ENCODE assay signal across 20 mouse cellular contexts in the genomic region with DNA sequence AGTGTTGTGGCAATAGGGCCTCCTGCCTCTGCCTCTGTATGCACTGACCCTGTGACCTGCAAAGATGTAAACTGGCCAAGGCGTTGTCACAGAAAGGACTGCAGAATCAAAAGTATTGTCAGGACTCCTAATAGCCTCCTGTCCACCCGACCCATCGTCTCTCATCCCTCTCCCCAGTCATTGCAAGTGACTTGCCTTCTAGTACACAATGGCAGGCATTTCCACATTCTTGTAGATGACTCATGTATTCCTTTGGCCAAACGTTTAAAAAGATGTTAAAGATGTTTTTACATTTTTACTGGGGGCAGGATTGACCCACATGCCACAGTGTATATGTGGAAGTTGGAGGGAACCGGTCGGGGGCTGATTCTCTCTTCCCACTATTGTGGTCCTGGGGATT. TPM values are rescaled to one million over a fixed set of nuclear protein-coding genes. Genes with fewer than 3 reads are reported as not detected.
DNase-seq lines count a peak whose midpoint lies in the region; ATAC-seq and TF ChIP-seq lines count a peak whose summit lies in the region.
"Had no signal": no experiment of that assay in that cellular context is flagged by ENCODE, and none has a peak within 500 bp of the region (broad histone marks: within the 10 kb centered on the region; RNA-seq: fewer than 3 reads in every experiment).

No protein-coding gene starts in this region.

- peaks cover 44% of the 10 kb centered on the region for H3K36me3 ChIP-seq in forebrain, embryonic 12.5 days (replicated peaks)
- H3K36me3 ChIP-seq in forebrain, embryonic 14.5 days (ENCODE audit: control insufficient read depth, insufficient read depth, low read length): peaks cover 41% of the 10 kb centered on the region
- H3K36me3 ChIP-seq in lung, postnatal 0 days (ENCODE audit: insufficient read depth, low read length): no peaks in the 10 kb centered on the region
- H3K36me3 ChIP-seq in C2C12 (ENCODE audit: control insufficient read depth, insufficient read depth): peaks cover 47% of the 10 kb centered on the region
- H3K36me3 ChIP-seq in limb, embryonic 12.5 days: peaks cover 47% of the 10 kb centered on the region

- peaks cover 41% of the 10 kb centered on the region for H3K4me1 ChIP-seq in forebrain, embryonic 12.5 days
- H3K4me1 ChIP-seq in forebrain, embryonic 14.5 days (ENCODE audit: control insufficient read depth, insufficient read depth, low read length): peaks cover 12% of the 10 kb centered on the region
- no peaks in the 10 kb centered on the region for H3K4me1 ChIP-seq in lung, postnatal 0 days (ENCODE audit: insufficient read depth, low read depth, low read length)
- H3K4me1 ChIP-seq in lung, adult 2 months (ENCODE audit: control insufficient read depth, insufficient read depth, low read length): peaks cover 3% of the 10 kb centered on the region; the same call in 1 of the 2 replicates
- peaks cover 28% of the 10 kb centered on the region for H3K4me1 ChIP-seq in limb, embryonic 12.5 days (replicated peaks)

- peaks cover 78% of the 10 kb centered on the region for H3K79me2 ChIP-seq in C2C12 (ENCODE audit: control insufficient read depth, insufficient read depth)

- TF ChIP-seq CTCF in lung, postnatal 0 days (IDR thresholded peaks at IDR 0.05): no peak
- no peak for TF ChIP-seq CTCF in lung, adult 2 months (IDR thresholded peaks at IDR 0.05; ENCODE audit: insufficient read depth, low read length)
- no peak for TF ChIP-seq CTCF in C2C12 (IDR thresholded peaks at IDR 0.05; ENCODE audit: control insufficient read depth, insufficient read depth, insufficient read length)

- H3K79me3 ChIP-seq in C2C12 (ENCODE audit: low read depth): peaks cover 59% of the 10 kb centered on the region

- H3K9me3 ChIP-seq in forebrain, embryonic 12.5 days: no peaks in the 10 kb centered on the region
- no peaks in the 10 kb centered on the region for H3K9me3 ChIP-seq in forebrain, embryonic 14.5 days (replicated peaks; ENCODE audit: control insufficient read depth, low read length)
- H3K9me3 ChIP-seq in lung, postnatal 0 days (ENCODE audit: low read length): no peaks in the 10 kb centered on the region
- H3K9me3 ChIP-seq in limb, embryonic 12.5 days: no peaks in the 10 kb centered on the region
- H3K9me3 ChIP-seq: embryonic facial prominence, embryonic 12.5 days; stomach, embryonic 15.5 days had no signal

- TF ChIP-seq EP300 in lung, postnatal 0 days (IDR thresholded peaks at IDR 0.05): no peak

- WGBS in forebrain, embryonic 12.5 days: 85% methylated on average over 6 of the region's 6 CpGs
- 83% methylated on average over 6 of the region's 6 CpGs for WGBS in forebrain, embryonic 14.5 days
- 61% methylated on average over 6 of the region's 6 CpGs for WGBS in lung, postnatal 0 days
- 56% methylated on average over 6 of the region's 6 CpGs for WGBS in lung, adult 2 months
- WGBS in limb, embryonic 12.5 days: 83% methylated on average over 6 of the region's 6 CpGs

- no peak for ATAC-seq in forebrain, embryonic 12.5 days (ENCODE audit: low FRiP score)
- no peak for ATAC-seq in forebrain, embryonic 14.5 days
- ATAC-seq in lung, postnatal 0 days: no peak
- ATAC-seq in limb, embryonic 12.5 days (ENCODE audit: insufficient number of reproducible peaks, insufficient read depth, low FRiP score, low TSS enrichment, low read depth): no peak

- H3K27ac ChIP-seq in forebrain, embryonic 12.5 days: no peak overlapping the region
- no peak overlapping the region for H3K27ac ChIP-seq in forebrain, embryonic 14.5 days (ENCODE audit: low read depth, low read length)
- H3K27ac ChIP-seq in lung, postnatal 0 days (ENCODE audit: low read length): no peak overlapping the region
- H3K27ac ChIP-seq in limb, embryonic 12.5 days: no peak overlapping the region
- H3K27ac ChIP-seq: embryonic facial prominence, embryonic 12.5 days; stomach, embryonic 15.5 days had no signal

- peak overlapping the region; percentile 75 for H3K4me2 ChIP-seq in forebrain, embryonic 12.5 days
- no peak overlapping the region for H3K4me2 ChIP-seq in forebrain, embryonic 14.5 days (ENCODE audit: low read length)
- H3K4me2 ChIP-seq in lung, postnatal 0 days (replicated peaks; ENCODE audit: low read depth, low read length): no peak overlapping the region
- H3K4me2 ChIP-seq in limb, embryonic 12.5 days: 0 out of 2 replicates have a peak overlapping the region, but pooled peaks have one; percentile 13
- H3K4me2 ChIP-seq: embryonic facial prominence, embryonic 12.5 days had no signal

- H3K9ac ChIP-seq in forebrain, embryonic 12.5 days: 0 out of 2 replicates have a peak overlapping the region, but pooled peaks have one; percentile 12
- H3K9ac ChIP-seq in forebrain, embryonic 14.5 days (ENCODE audit: low read length): no peak overlapping the region
- H3K9ac ChIP-seq in lung, postnatal 0 days (replicated peaks; ENCODE audit: low read depth): no peak overlapping the region
- H3K9ac ChIP-seq in limb, embryonic 12.5 days (replicated peaks): no peak overlapping the region
- H3K9ac ChIP-seq: embryonic facial prominence, embryonic 12.5 days; stomach, embryonic 15.5 days had no signal

- DNase-seq in forebrain, embryonic 14.5 days (ENCODE audit: low spot score): no peak
- DNase-seq in lung, postnatal 0 days (ENCODE audit: low spot score): peak; percentile 38
- no peak for DNase-seq in lung, adult 2 months
- no peak for DNase-seq in right cerebral cortex, postnatal 25 days
- no peak for DNase-seq in gastrocnemius, adult 8-10 months (ENCODE audit: low spot score in 2 of 2)
- DNase-seq: adrenal gland, adult 8-10 months; cerebellum, postnatal 10 days; heart, adult 18-20 months; heart, postnatal 4 days; kidney, postnatal 4 days; right cerebral cortex, postnatal 4 days had no signal

- TF ChIP-seq POLR2A in lung, adult 2 months (IDR thresholded peaks at IDR 0.05; ENCODE audit: borderline replicate concordance, extremely low read depth, low read depth, low read length): no peak

- peak overlapping the region; percentile 0 for H3ac ChIP-seq in C2C12 (ENCODE audit: control insufficient read depth, insufficient read length, low read depth)

- H3K4me3 ChIP-seq in forebrain, embryonic 12.5 days (replicated peaks): 0 out of 2 replicates have a peak overlapping the region, but pooled peaks have one; percentile 7
- H3K4me3 ChIP-seq in forebrain, embryonic 14.5 days (ENCODE audit: low read depth, low read length): no peak overlapping the region
- no peak overlapping the region for H3K4me3 ChIP-seq in lung, postnatal 0 days (ENCODE audit: low read depth, low read length)
- H3K4me3 ChIP-seq in lung, adult 2 months (replicated peaks; ENCODE audit: extremely low read depth, low read depth, low read length): no peak overlapping the region
- H3K4me3 ChIP-seq in C2C12 (ENCODE audit: insufficient read depth, poor library complexity, severe bottlenecking): no peak overlapping the region
- H3K4me3 ChIP-seq in limb, embryonic 12.5 days (replicated peaks): no peak overlapping the region
- H3K4me3 ChIP-seq: stomach, embryonic 15.5 days had no signal

- H3K27me3 ChIP-seq in forebrain, embryonic 12.5 days: no peaks in the 10 kb centered on the region
- no peaks in the 10 kb centered on the region for H3K27me3 ChIP-seq in forebrain, embryonic 14.5 days (replicated peaks; ENCODE audit: control insufficient read depth, insufficient read depth, low read length)
- H3K27me3 ChIP-seq in lung, postnatal 0 days (replicated peaks; ENCODE audit: insufficient read depth, low read length): no peaks in the 10 kb centered on the region
- no peaks in the 10 kb centered on the region for H3K27me3 ChIP-seq in C2C12 (ENCODE audit: control insufficient read depth, insufficient read depth, insufficient read length)
- no peaks in the 10 kb centered on the region for H3K27me3 ChIP-seq in limb, embryonic 12.5 days
- H3K27me3 ChIP-seq: embryonic facial prominence, embryonic 12.5 days; stomach, embryonic 15.5 days had no signal

RNA-seq across cellular contexts. Expression of a gene that starts 2.0 kb away (rescaled TPM):
- polyA plus RNA-seq in forebrain, embryonic 12.5 days (2016; fragmentation: Nextera tagmentation; extraction: Ambion mirVana): 74.6 and 86.2 TPM in 2 replicates
- polyA plus RNA-seq in forebrain, embryonic 14.5 days (2014; fragmentation: Nextera tagmentation; extraction: Ambion mirVana): 18.4 and 21.5 TPM in 2 replicates
- polyA plus RNA-seq in lung, postnatal 0 days (2015; fragmentation: Nextera tagmentation; extraction: Ambion mirVana): 1.3 and 2.0 TPM in 2 replicates
- 3.0 and 5.5 TPM in 2 replicates for polyA plus RNA-seq in lung, adult 2 months (2012; rRNA removed)
- polyA plus RNA-seq in C2C12 (2012; fragmentation: generic; extraction: Trizol): 60.4 TPM
- polyA plus RNA-seq in limb, embryonic 12.5 days (2016; fragmentation: Nextera tagmentation; extraction: Ambion mirVana): 43.2 and 52.4 TPM in 2 replicates
- total RNA-seq in gastrocnemius, adult 8-10 months (2022): under 1 TPM in 3 of 4 experiments, not detected in 1; 0.07 to 0.31 (median 0.12) TPM
- total RNA-seq: liver, adult 2 months had no signal

RNA-seq across cellular contexts. Expression of a gene that starts 2.0 kb away (rescaled TPM):
- 178 and 183 TPM in 2 replicates for polyA plus RNA-seq in forebrain, embryonic 12.5 days (2016; fragmentation: Nextera tagmentation; extraction: Ambion mirVana)
- polyA plus RNA-seq in forebrain, embryonic 14.5 days (2014; fragmentation: Nextera tagmentation; extraction: Ambion mirVana): 128 and 131 TPM in 2 replicates
- polyA plus RNA-seq in lung, postnatal 0 days (2015; fragmentation: Nextera tagmentation; extraction: Ambion mirVana): 41.8 and 43.8 TPM in 2 replicates
- 8.1 and 11.8 TPM in 2 replicates for polyA plus RNA-seq in lung, adult 2 months (2012; rRNA removed)
- 39.9 TPM for polyA plus RNA-seq in C2C12 (2012; fragmentation: generic; extraction: Trizol)
- polyA plus RNA-seq in limb, embryonic 12.5 days (2016; fragmentation: Nextera tagmentation; extraction: Ambion mirVana): 167 and 177 TPM in 2 replicates
- total RNA-seq in gastrocnemius, adult 8-10 months (2022): 1 to 10 TPM; 3.6 to 8.2 (median 5.6) TPM

RNA-seq across cellular contexts. Expression of a gene that starts 9.1 kb away (rescaled TPM):
- 15.4 and 19.7 TPM in 2 replicates for polyA plus RNA-seq in forebrain, embryonic 12.5 days (2016; fragmentation: Nextera tagmentation; extraction: Ambion mirVana)
- polyA plus RNA-seq in forebrain, embryonic 14.5 days (2014; fragmentation: Nextera tagmentation; extraction: Ambion mirVana): 10.4 and 11.5 TPM in 2 replicates
- polyA plus RNA-seq in lung, postnatal 0 days (2015; fragmentation: Nextera tagmentation; extraction: Ambion mirVana): 9.5 and 10.9 TPM in 2 replicates
- 15.7 and 21.5 TPM in 2 replicates for polyA plus RNA-seq in lung, adult 2 months (2012; rRNA removed)
- polyA plus RNA-seq in C2C12 (2012; fragmentation: generic; extraction: Trizol): 19.0 TPM
- 21.0 and 23.6 TPM in 2 replicates for polyA plus RNA-seq in limb, embryonic 12.5 days (2016; fragmentation: Nextera tagmentation; extraction: Ambion mirVana)
- total RNA-seq in gastrocnemius, adult 8-10 months (2022): 1 to 10 TPM; 5.8 to 7.9 (median 6.7) TPM

RNA-seq across cellular contexts. Expression of a gene that starts 10.5 kb away (rescaled TPM):
- polyA plus RNA-seq in forebrain, embryonic 12.5 days (2016; fragmentation: Nextera tagmentation; extraction: Ambion mirVana): 0.88 and 1.0 TPM in 2 replicates
- polyA plus RNA-seq in forebrain, embryonic 14.5 days (2014; fragmentation: Nextera tagmentation; extraction: Ambion mirVana): 0.32 and 0.61 TPM in 2 replicates
- polyA plus RNA-seq in lung, postnatal 0 days (2015; fragmentation: Nextera tagmentation; extraction: Ambion mirVana): 0.13 and 0.17 TPM in 2 replicates
- polyA plus RNA-seq in lung, adult 2 months (2012; rRNA removed): 0.10 and 0.18 TPM in 2 replicates
- polyA plus RNA-seq in C2C12 (2012; fragmentation: generic; extraction: Trizol): 0.21 TPM
- polyA plus RNA-seq in limb, embryonic 12.5 days (2016; fragmentation: Nextera tagmentation; extraction: Ambion mirVana): 0.38 and 0.74 TPM in 2 replicates
- not detected for total RNA-seq in gastrocnemius, adult 8-10 months (2022)
- total RNA-seq: adrenal gland, adult 8-10 months; heart, adult 18-20 months; heart, postnatal 4 days; liver, adult 2 months had no signal
- polyA plus RNA-seq: intestine, embryonic 14.5 days; liver, adult 2 months had no signal

RNA-seq across cellular contexts. Expression of a gene that starts 10.6 kb away (rescaled TPM):
- not detected in 2 replicates for polyA plus RNA-seq in forebrain, embryonic 12.5 days (2016; fragmentation: Nextera tagmentation; extraction: Ambion mirVana)
- not detected in 2 replicates for polyA plus RNA-seq in forebrain, embryonic 14.5 days (2014; fragmentation: Nextera tagmentation; extraction: Ambion mirVana)
- polyA plus RNA-seq in lung, postnatal 0 days (2015; fragmentation: Nextera tagmentation; extraction: Ambion mirVana): not detected in 2 replicates
- polyA plus RNA-seq in lung, adult 2 months (2012; rRNA removed): not detected in 2 replicates
- polyA plus RNA-seq in C2C12 (2012; fragmentation: generic; extraction: Trizol): not detected
- not detected in 2 replicates for polyA plus RNA-seq in limb, embryonic 12.5 days (2016; fragmentation: Nextera tagmentation; extraction: Ambion mirVana)
- total RNA-seq in gastrocnemius, adult 8-10 months (2022): not detected
- total RNA-seq: adrenal gland, adult 8-10 months; heart, adult 18-20 months; heart, postnatal 4 days; left cerebral cortex, adult 18-20 months; liver, adult 2 months; midbrain, postnatal 0 days had no signal
- polyA plus RNA-seq: embryonic facial prominence, embryonic 12.5 days; intestine, embryonic 14.5 days; liver, adult 2 months; midbrain, postnatal 0 days; stomach, embryonic 15.5 days had no signal

Comparison
In these comparisons a context has a peak if more than half of its experiments do, and no peak if none do; other contexts are left out.
1. H3K4me2 ChIP-seq: peak in forebrain, embryonic 12.5 days (single experiment) and limb, embryonic 12.5 days (single experiment); none in forebrain, embryonic 14.5 days (single experiment) and lung, postnatal 0 days (single experiment).